Mouse (Mus musculus) CH12.LX (cell line): ENCODE results near the gene Nbr1. TPM values are rescaled to one million over a fixed set of nuclear protein-coding genes. Genes with fewer than 3 reads are reported as not detected.
"Not testable (repeated sequence)": the region's sequence is repeated elsewhere in the genome, so short reads cannot be mapped to it uniquely, and the experiment has no call there.

Experiments used
- DNase-seq: peaks from one replicate; pipeline ENCODE4 v3.0.0-alpha.2; 2013; ENCODE audit errors: extremely low read depth
- H3K27ac ChIP-seq: 2 replicates; pipeline ENCODE4 v1.5.1; 2012; ENCODE audit warnings: low read depth, mild to moderate bottlenecking, control low read depth, moderate library complexity; ENCODE audit not compliant: insufficient read depth
- H3K27me3 ChIP-seq: replicated peaks from 2 replicates; pipeline ENCODE3; 2012; ENCODE audit warnings: inconsistent platforms
- H3K36me3 ChIP-seq, 2 experiments: replicated peaks in 1 of 2; 2 replicates each; pipeline versions ENCODE3 to v1.6.1; 2012; ENCODE audit warnings: inconsistent platforms in 1 of 2, low read length in 1 of 2, mild to moderate bottlenecking in 1 of 2, mixed read lengths in 1 of 2, moderate library complexity in 1 of 2; ENCODE audit not compliant: control insufficient read depth in 1 of 2, insufficient read depth in 1 of 2
- H3K4me1 ChIP-seq, 2 experiments: 2 replicates each; pipeline ENCODE4 v1.6.1; 2012; ENCODE audit warnings: inconsistent platforms in 1 of 2, moderate library complexity in 1 of 2; ENCODE audit not compliant: insufficient read depth in 2 of 2, control insufficient read depth in 1 of 2
- H3K4me2 ChIP-seq: 2 replicates; pipeline ENCODE4 v1.6.1; 2012; ENCODE audit warnings: low read depth, mild to moderate bottlenecking, control low read depth; ENCODE audit not compliant: poor library complexity, insufficient read depth, severe bottlenecking
- H3K4me3 ChIP-seq, 3 experiments: fragments of 150-350 bp in 1 of 3; sonication (generic) in 1 of 3; replicated peaks in 1 of 3; 2 replicates each; pipeline versions ENCODE3 to v1.5.1; 2011 to 2012; ENCODE audit warnings: low read depth in 2 of 3, low read length in 2 of 3, mild to moderate bottlenecking in 2 of 3, moderate library complexity in 2 of 3, control low read depth in 1 of 3, improper control_type of control experiment in 1 of 3, inconsistent platforms in 1 of 3, mixed read lengths in 1 of 3; ENCODE audit not compliant: poor library complexity in 1 of 3
- H3K79me2 ChIP-seq: replicated peaks from 2 replicates; pipeline ENCODE4 v1.6.1; 2012; ENCODE audit warnings: mild to moderate bottlenecking, moderate library complexity; ENCODE audit not compliant: control insufficient read depth, poor library complexity, insufficient read depth, severe bottlenecking; ENCODE audit errors: extremely low read depth
- H3K9ac ChIP-seq: 2 replicates; pipeline ENCODE4 v1.6.1; 2012; ENCODE audit warnings: low read depth, mild to moderate bottlenecking, control low read depth, moderate library complexity; ENCODE audit not compliant: insufficient read depth
- H3K9me3 ChIP-seq: replicated peaks from 2 replicates; pipeline ENCODE3; 2012; ENCODE audit warnings: low read length, inconsistent platforms, mixed read lengths
- BHLHE40 ChIP-seq: IDR thresholded peaks from 2 replicates; pipeline ENCODE4 v1.6.1; 2011; ENCODE audit warnings: mild to moderate bottlenecking, low read depth, low read length, improper control_type of control experiment
- CHD1 ChIP-seq: IDR thresholded peaks from 2 replicates; pipeline ENCODE4 v1.6.1; 2012; ENCODE audit warnings: low read depth, low read length, improper control_type of control experiment, inconsistent platforms
- CTCF ChIP-seq, 2 experiments: IDR thresholded peaks in 1 of 2; conservative IDR thresholded peaks in 1 of 2; 2 replicates each; pipeline ENCODE4 v1.5.1; 2011 to 2012; ENCODE audit warnings: low read depth in 2 of 2, low read length in 2 of 2, improper control_type of control experiment in 1 of 2, inconsistent platforms in 1 of 2, mild to moderate bottlenecking in 1 of 2, moderate library complexity in 1 of 2
- ETS1 ChIP-seq: conservative IDR thresholded peaks from 2 replicates; pipeline ENCODE4 v1.6.1; 2012; ENCODE audit warnings: low read depth, mild to moderate bottlenecking, inconsistent platforms, low read length, improper control_type of control experiment, moderate library complexity
- MAZ ChIP-seq: IDR thresholded peaks from 2 replicates; pipeline ENCODE4 v1.6.1; 2012; ENCODE audit warnings: low read depth, mild to moderate bottlenecking, inconsistent platforms, low read length, improper control_type of control experiment, moderate library complexity
- MXI1 ChIP-seq: IDR thresholded peaks from 2 replicates; pipeline ENCODE4 v1.6.1; 2011; ENCODE audit warnings: mild to moderate bottlenecking, low read depth, low read length, improper control_type of control experiment
- MYC ChIP-seq: IDR thresholded peaks from 2 replicates; pipeline ENCODE4 v1.6.1; 2011; ENCODE audit warnings: low read depth, mild to moderate bottlenecking, improper control_type of control experiment, low read length
- RAD21 ChIP-seq: IDR thresholded peaks from 2 replicates; pipeline ENCODE4 v1.6.1; 2011; ENCODE audit warnings: low read depth, mild to moderate bottlenecking, low read length, improper control_type of control experiment, moderate library complexity
- RCOR1 ChIP-seq: conservative IDR thresholded peaks from 2 replicates; pipeline ENCODE4 v1.6.1; 2012; ENCODE audit warnings: low read depth, mild to moderate bottlenecking, inconsistent platforms, low read length, improper control_type of control experiment
- SMC3 ChIP-seq: IDR thresholded peaks from 2 replicates; pipeline ENCODE4 v1.6.1; 2011; ENCODE audit warnings: low read depth, low read length, improper control_type of control experiment
- TBP ChIP-seq: conservative IDR thresholded peaks from 2 replicates; pipeline ENCODE4 v1.6.1; 2011; ENCODE audit warnings: low read depth, low read length, improper control_type of control experiment
- UBTF ChIP-seq: IDR thresholded peaks from 2 replicates; pipeline ENCODE4 v1.6.1; 2012; ENCODE audit warnings: low read depth, mild to moderate bottlenecking, inconsistent platforms, low read length, improper control_type of control experiment, moderate library complexity
- ZKSCAN1 ChIP-seq: IDR thresholded peaks from 2 replicates; pipeline ENCODE4 v1.6.1; 2012; ENCODE audit warnings: low read depth, inconsistent platforms, low read length, improper control_type of control experiment, borderline replicate concordance
- dilution Hi-C: fragments of 300-500 bp; cut with MboI; formaldehyde crosslinking; loops from 2 replicates; pipeline ENCODE4 v1.14.3; 2020; ENCODE audit warnings: low sequenced_read_pairs; ENCODE audit not compliant: extremely low pct_unique_long_range_greater_than_20kb, extremely low pct_ligation_motif_present
- in situ Hi-C: fragments of 300-500 bp; cut with MboI; formaldehyde crosslinking; loops from 3 replicates; pipeline ENCODE4 v1.14.3; 2019; ENCODE audit warnings: low sequenced_read_pairs, low pct_ligation_motif_present, low pct_unique_long_range_greater_than_20kb, mixed read lengths
- polyA plus RNA-seq: library from polyadenylated mRNA; unstranded; fragments of >175 nt; gene quantifications from 2 replicates; pipeline ENCODE4 v1.2.1, GENCODE M21; 2012; ENCODE audit warnings: low read depth; ENCODE audit not compliant: insufficient read length
- total RNA-seq, 2 experiments: library from RNA; depleted of rRNA; stranded (reverse); fragments of 300-350 nt in 1 of 2; fragments of >200 nt in 1 of 2; gene quantifications; 2 replicates each; pipeline ENCODE4 v1.2.3; 2012 to 2014

Gene Nbr1
- total and polyA plus RNA-seq, 3 experiments = 44.8 to 52.2 (median 48.3) TPM

DNA sequence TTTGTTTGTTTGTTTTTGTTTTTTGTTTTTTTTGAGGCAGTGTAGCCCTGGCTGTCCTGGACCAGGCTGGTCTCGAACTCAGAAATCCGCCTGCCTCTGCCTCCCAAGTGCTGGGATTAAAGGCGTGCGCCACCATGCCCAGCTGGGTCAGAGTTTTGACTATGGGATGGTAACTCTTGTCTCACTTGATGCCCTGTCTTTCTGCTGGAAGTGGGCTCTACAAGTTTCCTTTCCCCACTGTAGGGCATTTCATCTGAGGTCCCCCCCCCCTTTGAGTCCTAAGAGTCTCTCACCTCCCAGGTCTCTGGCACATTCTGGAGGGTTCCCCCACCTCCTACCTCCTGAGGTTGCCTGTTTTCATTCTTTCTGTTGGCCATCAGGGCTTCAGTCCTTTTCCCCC is 55.2 kb downstream of the Nbr1 start:
- DNase-seq, H3K9ac ChIP-seq, H3K4me3 ChIP-seq, H3K27ac ChIP-seq, H3K4me2 ChIP-seq, H3K79me2 ChIP-seq, H3K36me3 ChIP-seq, in situ Hi-C loops, H3K4me1 ChIP-seq, H3K9me3 ChIP-seq, dilution Hi-C loops: not testable (repeated sequence)
- peaks cover 50% of the 10 kb centered on the region for H3K27me3 ChIP-seq
- TF ChIP-seq TBP = peak; percentile 83

- H3K4me3 ChIP-seq = peak overlapping the region in 1 of 3 experiments; percentile 19
- H3K79me2 ChIP-seq = no peaks in the 10 kb centered on the region
- in situ Hi-C loops (no loop called here), dilution Hi-C loops (no loop called here)
- no peak overlapping the region for H3K27ac ChIP-seq
- no peaks in the 10 kb centered on the region for H3K9me3 ChIP-seq
- peaks cover 4 to 8% of the 10 kb centered on the region in 2 experiments; a peak in 3 of 4 replicates for H3K4me1 ChIP-seq
- H3K36me3 ChIP-seq = no peaks in the 10 kb centered on the region
- DNase-seq = no peak
- TF ChIP-seq BHLHE40 (no peak), MYC (0 out of 2 replicates have a peak, but pooled peaks have one; percentile 17), CHD1 (no peak)
- TF ChIP-seq, all 38 proteins: peak for 1
- no peak overlapping the region for H3K4me2 ChIP-seq
- H3K9ac ChIP-seq = no peak overlapping the region
- H3K27me3 ChIP-seq = peaks cover 40% of the 10 kb centered on the region
These were observed 58.5 kb downstream of the Nbr1 start for GRCm38 (mm10) chr11:101610445-101610844.

DNA sequence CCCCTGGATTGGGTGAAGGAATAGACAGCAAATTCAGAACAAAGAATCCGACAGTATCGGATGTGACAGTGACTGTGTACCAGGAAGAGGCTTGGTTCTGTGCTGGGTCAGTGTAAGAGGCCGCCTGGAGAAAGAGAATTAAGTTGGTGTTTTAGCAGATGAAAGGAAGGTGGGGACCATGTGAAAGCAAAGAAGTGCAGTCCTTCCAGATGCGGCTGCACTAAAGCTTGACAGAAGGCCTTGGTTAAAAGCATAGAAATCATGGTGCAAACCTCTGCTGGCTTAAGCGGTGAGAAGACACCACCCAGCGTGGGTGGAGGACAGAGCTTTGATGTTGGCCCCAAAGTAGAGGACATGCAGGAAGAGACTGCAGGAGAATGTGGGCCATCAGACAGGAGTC is 61.6 kb downstream of the Nbr1 start:
- Histone ChIP-seq H3K79me2 (no peaks in the 10 kb centered on the region), H3K4me1 (peaks cover 4 to 26% of the 10 kb centered on the region in 2 experiments), H3K36me3 (no peaks in the 10 kb centered on the region), H3K4me3 (no peak overlapping the region), H3K9me3 (no peaks in the 10 kb centered on the region), H3K9ac (no peak overlapping the region), H3K27me3 (peaks cover 37% of the 10 kb centered on the region), H3K4me2 (no peak overlapping the region), H3K27ac (no peak overlapping the region)
- dilution Hi-C loops = no loop called here
- in situ Hi-C loops = no loop called here
- no peak for TF ChIP-seq CTCF (conservative IDR thresholded peaks at IDR 0.05 in 1 of 2, IDR thresholded peaks at IDR 0.05 in 1 of 2; ENCODE audit: low read depth in 2 of 2, low read length in 2 of 2)
- TF ChIP-seq CHD1 = no peak
- TF ChIP-seq MAZ = no peak
- no peak for TF ChIP-seq ETS1
- TF ChIP-seq MYC = no peak
- TF ChIP-seq SMC3 = no peak
- TF ChIP-seq ZKSCAN1 = no peak
- no peak for TF ChIP-seq RCOR1
- no peak for TF ChIP-seq UBTF
- no peak for TF ChIP-seq MXI1
- TF ChIP-seq RAD21 = no peak
- no peak for DNase-seq
